Mouse (Mus musculus): ENCODE measurements around the gene Fam102a. TPM values are rescaled to one million over a fixed set of nuclear protein-coding genes. Genes with fewer than 3 reads are reported as not detected.

Fam102a gene
- polyA plus RNA-seq, 1 experiment = 12.9 TPM

DNA sequence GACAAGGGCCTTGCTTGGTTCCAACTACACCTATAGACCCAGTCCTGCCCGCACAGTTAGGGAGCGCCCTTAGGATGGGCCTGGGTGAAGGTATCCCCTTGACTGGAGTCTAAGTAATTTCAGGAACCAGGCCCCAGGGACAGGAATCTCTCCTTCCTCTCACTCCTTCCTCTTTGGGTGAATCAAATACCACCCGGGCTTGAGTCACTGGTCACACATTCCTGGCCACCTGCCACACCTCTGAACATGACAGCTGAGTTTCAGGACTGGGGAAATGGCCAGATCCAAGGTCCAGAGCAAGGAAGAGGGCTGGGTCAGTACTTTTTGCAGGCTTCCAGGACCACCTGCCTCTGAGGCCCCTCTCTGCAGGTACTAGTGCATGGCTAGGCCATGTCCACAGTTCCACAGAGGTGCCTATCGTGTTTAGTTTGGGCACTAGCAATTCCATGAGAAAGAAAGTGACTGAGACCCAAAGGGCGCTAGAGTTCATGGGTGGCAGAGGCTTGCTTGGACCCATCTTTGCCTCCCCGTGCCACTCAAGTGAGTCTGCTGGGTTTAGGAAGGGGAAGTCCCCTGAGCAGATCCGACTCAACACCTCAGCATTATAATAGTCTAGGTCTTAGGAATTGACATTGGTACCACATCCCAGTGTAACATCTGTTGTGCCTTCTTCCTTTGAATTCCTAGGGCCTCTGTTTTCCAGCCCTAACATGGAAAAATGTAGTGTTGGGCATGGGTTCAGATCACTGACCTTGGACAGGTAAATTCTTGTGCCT, 13.0 kb downstream of the Fam102a start:
- no peak for TF ChIP-seq POLR2A (IDR thresholded peaks at IDR 0.05; ENCODE audit: borderline replicate concordance, extremely low read depth, insufficient read depth, insufficient read length, poor library complexity, severe bottlenecking)
- no peak for TF ChIP-seq CTCF (IDR thresholded peaks at IDR 0.05; ENCODE audit: borderline replicate concordance, extremely low read depth, insufficient read depth, insufficient read length)
- DNase-seq (ENCODE audit: low read depth) = no peak

DNA sequence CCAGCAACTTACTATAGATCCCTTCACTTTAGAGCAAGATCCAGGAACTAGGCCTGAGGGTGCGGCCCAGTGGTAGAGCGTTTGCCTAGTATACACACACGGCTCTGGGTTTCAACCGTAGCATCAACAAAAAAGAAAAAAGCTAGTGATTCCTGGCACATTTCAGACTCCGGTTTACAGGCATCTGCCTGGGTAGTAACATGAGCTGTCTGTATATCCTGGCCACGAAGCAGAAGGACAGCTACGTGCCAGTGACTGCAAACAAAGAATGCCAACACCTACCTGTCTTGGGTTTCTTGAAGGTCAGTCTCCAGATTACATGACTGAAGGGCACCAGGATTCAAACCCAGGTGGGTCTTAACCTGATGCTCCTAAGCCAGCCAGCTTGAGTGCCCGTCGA, 14.0 kb downstream of the Fam102a start:
- no peak for DNase-seq (ENCODE audit: low read depth)
- TF ChIP-seq POLR2A (IDR thresholded peaks at IDR 0.05; ENCODE audit: borderline replicate concordance, extremely low read depth, insufficient read depth, insufficient read length, poor library complexity, severe bottlenecking) (no peak), CTCF (IDR thresholded peaks at IDR 0.05; ENCODE audit: borderline replicate concordance, extremely low read depth, insufficient read depth, insufficient read length) (no peak)

DNA sequence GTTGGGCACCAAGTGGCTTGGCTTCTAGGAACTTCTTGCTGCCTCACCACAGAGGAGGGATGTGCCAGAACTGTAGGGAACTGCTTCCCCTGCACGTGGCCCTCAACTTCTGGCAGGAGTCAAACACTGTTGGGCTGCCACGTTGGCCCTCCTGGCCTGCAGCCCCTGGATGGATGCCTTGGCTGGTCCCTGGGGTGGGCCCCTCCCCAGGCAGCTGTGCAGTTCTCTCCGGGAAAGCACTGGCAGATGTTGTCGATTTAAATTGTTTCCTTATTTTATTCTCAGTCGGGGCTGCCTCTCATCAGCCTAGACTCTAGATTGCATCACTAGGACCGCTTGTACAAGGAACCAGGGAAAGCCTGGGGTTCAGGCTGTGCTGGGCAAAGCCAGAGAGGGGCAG, 14.6 kb downstream of the Fam102a start:
- DNase-seq (ENCODE audit: low read depth) = no peak
- TF ChIP-seq CTCF (IDR thresholded peaks at IDR 0.05; ENCODE audit: borderline replicate concordance, extremely low read depth, insufficient read depth, insufficient read length) (no peak), POLR2A (IDR thresholded peaks at IDR 0.05; ENCODE audit: borderline replicate concordance, extremely low read depth, insufficient read depth, insufficient read length, poor library complexity, severe bottlenecking) (no peak)

DNA sequence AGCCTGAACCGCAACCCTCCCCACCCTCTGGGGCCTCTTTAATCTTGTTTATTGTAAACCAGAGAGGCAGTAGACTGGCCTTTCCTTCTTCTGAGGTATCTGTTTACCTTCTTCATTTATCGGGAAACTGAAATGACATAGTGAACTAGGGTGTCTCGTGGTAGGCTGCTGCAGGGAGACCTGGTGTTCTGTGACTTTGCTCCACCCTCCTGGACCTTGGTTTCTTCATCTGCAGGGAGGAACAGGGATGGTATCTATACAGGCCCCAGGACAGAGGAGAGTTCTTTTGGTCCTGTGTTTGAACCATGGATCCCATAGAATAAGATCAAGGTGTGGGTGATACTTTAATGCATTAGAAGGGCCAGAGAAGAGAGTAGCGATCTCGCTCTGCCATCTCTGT, 16.1 kb downstream of the Fam102a start:
- DNase-seq (ENCODE audit: low read depth) = no peak
- no peak for TF ChIP-seq POLR2A (IDR thresholded peaks at IDR 0.05; ENCODE audit: borderline replicate concordance, extremely low read depth, insufficient read depth, insufficient read length, poor library complexity, severe bottlenecking)
- no peak for TF ChIP-seq CTCF (IDR thresholded peaks at IDR 0.05; ENCODE audit: borderline replicate concordance, extremely low read depth, insufficient read depth, insufficient read length)

DNA sequence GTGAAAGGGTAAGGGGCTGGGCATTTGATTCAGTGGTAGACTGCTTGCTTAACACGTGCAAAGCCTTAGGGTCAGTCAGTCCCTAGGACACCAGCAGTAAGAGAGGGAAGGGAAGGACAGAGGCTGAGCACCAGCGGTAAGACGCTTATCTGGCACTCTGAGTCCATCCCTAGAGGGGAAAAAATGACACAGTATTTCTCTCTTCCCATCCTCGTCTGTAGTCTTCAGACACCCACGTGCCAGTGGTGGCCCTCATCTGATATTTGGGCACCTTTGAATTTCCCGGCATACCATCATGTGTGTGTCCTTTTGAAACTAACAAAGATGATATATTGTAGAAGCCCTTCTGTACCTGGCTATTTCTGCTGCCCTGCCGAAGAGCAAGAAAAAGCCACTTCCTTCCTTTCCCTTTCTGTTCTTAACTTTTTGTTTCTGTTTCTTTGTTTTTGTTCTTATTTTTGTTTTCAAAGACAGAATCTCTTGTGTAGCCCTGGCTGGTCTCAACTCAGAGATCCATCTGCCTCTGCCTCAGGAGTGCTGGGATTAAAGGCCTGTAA, 18.5 kb downstream of the Fam102a start:
- TF ChIP-seq POLR2A (IDR thresholded peaks at IDR 0.05; ENCODE audit: borderline replicate concordance, extremely low read depth, insufficient read depth, insufficient read length, poor library complexity, severe bottlenecking) (no peak), CTCF (IDR thresholded peaks at IDR 0.05; ENCODE audit: borderline replicate concordance, extremely low read depth, insufficient read depth, insufficient read length) (no peak)
- no peak for DNase-seq (ENCODE audit: low read depth)

DNA sequence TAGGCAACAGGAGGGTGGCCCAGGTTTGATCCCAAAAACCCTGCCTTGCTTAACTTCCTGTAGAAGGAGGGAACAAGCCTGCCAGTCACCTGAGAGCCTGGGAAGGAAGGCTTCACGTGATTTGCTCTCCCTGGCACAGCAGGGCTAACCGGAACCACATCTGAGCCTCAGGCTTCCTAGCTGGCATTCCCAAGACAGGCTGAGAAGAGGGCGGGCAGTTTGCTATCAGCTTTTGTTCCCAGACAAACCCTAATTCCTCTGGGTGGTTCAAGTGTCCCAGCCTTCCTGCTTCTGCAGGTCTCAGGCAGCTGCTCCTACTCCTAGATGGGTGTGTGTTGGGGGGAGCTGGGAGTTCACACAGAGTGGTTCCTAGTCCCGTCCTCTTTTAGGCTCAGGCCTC, 20.4 kb downstream of the Fam102a start:
- peak; percentile 29 for DNase-seq (ENCODE audit: low read depth)
- TF ChIP-seq POLR2A (IDR thresholded peaks at IDR 0.05; ENCODE audit: borderline replicate concordance, extremely low read depth, insufficient read depth, insufficient read length, poor library complexity, severe bottlenecking) (no peak), CTCF (IDR thresholded peaks at IDR 0.05; ENCODE audit: borderline replicate concordance, extremely low read depth, insufficient read depth, insufficient read length) (no peak)

DNA sequence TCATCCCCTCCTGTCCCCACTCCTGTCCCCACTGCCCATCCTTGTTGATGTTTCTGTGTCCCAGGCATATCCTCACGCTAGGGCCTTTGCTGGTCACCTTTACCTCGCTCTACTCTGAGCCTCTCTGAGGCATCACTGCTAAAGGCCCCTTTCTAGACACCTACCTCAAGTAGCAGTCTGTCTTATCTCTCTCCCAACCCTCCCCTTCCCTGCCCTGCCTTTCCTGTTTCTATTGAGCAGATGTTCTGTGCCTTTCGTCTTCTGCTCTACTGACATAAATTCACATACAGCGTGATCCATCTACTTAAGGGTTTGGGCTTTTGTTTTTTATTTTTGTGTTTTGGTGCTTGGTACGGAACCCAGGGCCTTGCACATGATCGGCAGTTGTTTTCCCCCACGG, 20.9 kb downstream of the Fam102a start:
- TF ChIP-seq POLR2A (IDR thresholded peaks at IDR 0.05; ENCODE audit: borderline replicate concordance, extremely low read depth, insufficient read depth, insufficient read length, poor library complexity, severe bottlenecking) (no peak), CTCF (IDR thresholded peaks at IDR 0.05; ENCODE audit: borderline replicate concordance, extremely low read depth, insufficient read depth, insufficient read length) (no peak)
- no peak for DNase-seq (ENCODE audit: low read depth)

DNA sequence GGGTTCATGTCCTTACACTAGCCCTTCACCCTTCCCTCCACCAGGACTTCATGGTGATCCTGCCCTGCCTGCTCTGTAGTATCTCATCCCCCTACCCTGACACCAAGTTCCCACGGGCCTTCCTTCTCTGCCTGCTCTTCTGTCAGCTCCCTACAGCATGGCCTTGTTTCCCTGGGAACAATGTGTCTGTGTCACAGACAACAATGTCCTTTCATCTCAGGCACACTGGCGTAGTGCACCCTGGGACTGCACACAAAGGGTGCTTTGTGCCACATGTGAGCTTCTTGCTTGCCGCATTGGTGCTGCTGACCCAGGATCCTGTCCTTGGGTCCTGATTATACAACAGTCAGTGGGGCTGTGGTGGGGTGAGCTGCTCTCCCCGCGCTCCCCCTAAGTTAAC, 24.4 kb downstream of the Fam102a start:
- peak; percentile 91 for DNase-seq (ENCODE audit: low read depth)
- TF ChIP-seq CTCF (IDR thresholded peaks at IDR 0.05; ENCODE audit: borderline replicate concordance, extremely low read depth, insufficient read depth, insufficient read length) = no peak
- TF ChIP-seq POLR2A (IDR thresholded peaks at IDR 0.05; ENCODE audit: borderline replicate concordance, extremely low read depth, insufficient read depth, insufficient read length, poor library complexity, severe bottlenecking) = no peak

DNA sequence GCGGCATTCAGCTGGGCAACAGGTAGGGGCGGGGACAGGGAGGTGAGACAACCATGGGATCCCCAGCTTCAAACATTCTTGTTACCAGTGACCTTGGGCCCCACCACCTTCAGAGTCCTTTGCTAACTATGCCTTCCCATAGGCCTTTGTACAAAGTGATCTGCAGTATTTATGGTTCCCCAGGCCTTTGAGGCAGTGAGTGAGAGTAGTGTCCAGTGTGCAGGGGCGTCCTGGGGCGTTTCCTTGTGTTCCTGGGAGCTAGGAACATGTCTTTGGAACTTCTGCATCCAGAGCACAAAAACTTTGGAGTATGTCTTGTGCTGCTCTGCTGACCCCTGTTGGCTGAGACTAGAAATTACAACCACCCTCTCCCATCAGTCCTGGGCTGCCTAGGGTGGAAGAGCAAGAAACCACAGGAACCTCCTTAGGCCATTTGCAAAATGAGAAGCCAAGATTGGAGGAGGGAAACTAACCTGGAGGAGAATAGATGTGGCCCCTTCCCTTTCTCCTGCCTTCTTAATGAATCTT, 31.5 kb downstream of the Fam102a start:
- peak; percentile 90 for TF ChIP-seq CTCF (IDR thresholded peaks at IDR 0.05; ENCODE audit: borderline replicate concordance, extremely low read depth, insufficient read depth, insufficient read length)
- no peak for TF ChIP-seq POLR2A (IDR thresholded peaks at IDR 0.05; ENCODE audit: borderline replicate concordance, extremely low read depth, insufficient read depth, insufficient read length, poor library complexity, severe bottlenecking)
- DNase-seq (ENCODE audit: low read depth) = peak; percentile 83

DNA sequence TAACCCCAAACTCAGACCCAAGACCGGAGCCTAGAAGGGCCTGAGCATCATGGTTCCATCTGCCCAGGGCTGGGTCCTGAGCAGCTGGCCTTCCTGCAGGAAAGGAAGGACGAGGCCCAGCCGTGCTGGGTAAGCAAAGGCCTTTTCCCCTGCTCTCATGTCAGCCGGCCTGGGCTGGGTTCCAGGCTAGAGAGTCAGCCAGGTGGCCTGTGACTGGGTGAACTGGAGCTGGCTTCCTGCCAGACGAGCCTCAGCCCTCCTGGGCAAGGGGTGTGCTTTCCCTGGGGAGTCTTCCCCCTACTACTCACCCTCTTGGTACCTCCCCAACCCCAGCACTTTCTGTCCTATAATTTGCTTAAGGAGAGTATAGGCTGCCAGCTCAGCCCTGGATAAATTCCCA, 33.0 kb downstream of the Fam102a start:
- no peak for DNase-seq (ENCODE audit: low read depth)
- TF ChIP-seq CTCF (IDR thresholded peaks at IDR 0.05; ENCODE audit: borderline replicate concordance, extremely low read depth, insufficient read depth, insufficient read length) (no peak), POLR2A (IDR thresholded peaks at IDR 0.05; ENCODE audit: borderline replicate concordance, extremely low read depth, insufficient read depth, insufficient read length, poor library complexity, severe bottlenecking) (no peak)

DNA sequence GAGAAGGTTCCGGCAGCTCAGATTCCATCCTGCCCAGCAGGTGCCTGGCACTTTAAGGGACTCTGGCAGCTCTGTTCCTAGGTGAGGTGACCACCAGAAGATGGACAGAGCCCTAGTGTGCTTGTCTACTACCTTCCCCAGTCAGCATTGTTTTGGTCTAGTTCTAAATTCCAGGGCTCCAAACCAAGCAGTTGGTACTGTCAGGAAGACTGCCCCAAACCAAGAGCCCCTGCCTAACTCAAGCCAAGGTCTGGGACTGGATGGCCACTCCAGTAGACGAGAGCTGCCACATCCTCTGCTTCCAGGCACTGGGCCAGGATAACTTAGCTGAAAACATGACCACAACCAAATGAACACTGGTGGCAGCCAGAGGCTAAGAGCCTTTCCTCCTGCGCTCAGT, 33.8 kb downstream of the Fam102a start:
- no peak for DNase-seq (ENCODE audit: low read depth)
- TF ChIP-seq POLR2A (IDR thresholded peaks at IDR 0.05; ENCODE audit: borderline replicate concordance, extremely low read depth, insufficient read depth, insufficient read length, poor library complexity, severe bottlenecking) (no peak), CTCF (IDR thresholded peaks at IDR 0.05; ENCODE audit: borderline replicate concordance, extremely low read depth, insufficient read depth, insufficient read length) (no peak)
